Mouse (Mus musculus) spleen, adult 2 months (tissue): ENCODE measurements around the gene Asz1.

ENCODE experiments used
- CTCF ChIP-seq: fragments of 200-500 bp; IDR thresholded peaks from 2 replicates; pipeline ENCODE4 v1.5.1; 2011; ENCODE audit warnings: mild to moderate bottlenecking, inconsistent platforms; ENCODE audit not compliant: insufficient read depth, insufficient read length, insufficient replicate concordance; ENCODE audit errors: extremely low read depth
- POLR2A ChIP-seq: fragments of 200-500 bp; IDR thresholded peaks from 2 replicates; pipeline ENCODE4 v1.6.1; 2011; ENCODE audit warnings: low read depth, low read length, inconsistent platforms

- TF ChIP-seq CTCF, result no peak
- no peak for TF ChIP-seq POLR2A
These were observed at the start of gene Asz1 for GRCm38 (mm10) chr6:18108934-18109333.
